In the genomic region with DNA sequence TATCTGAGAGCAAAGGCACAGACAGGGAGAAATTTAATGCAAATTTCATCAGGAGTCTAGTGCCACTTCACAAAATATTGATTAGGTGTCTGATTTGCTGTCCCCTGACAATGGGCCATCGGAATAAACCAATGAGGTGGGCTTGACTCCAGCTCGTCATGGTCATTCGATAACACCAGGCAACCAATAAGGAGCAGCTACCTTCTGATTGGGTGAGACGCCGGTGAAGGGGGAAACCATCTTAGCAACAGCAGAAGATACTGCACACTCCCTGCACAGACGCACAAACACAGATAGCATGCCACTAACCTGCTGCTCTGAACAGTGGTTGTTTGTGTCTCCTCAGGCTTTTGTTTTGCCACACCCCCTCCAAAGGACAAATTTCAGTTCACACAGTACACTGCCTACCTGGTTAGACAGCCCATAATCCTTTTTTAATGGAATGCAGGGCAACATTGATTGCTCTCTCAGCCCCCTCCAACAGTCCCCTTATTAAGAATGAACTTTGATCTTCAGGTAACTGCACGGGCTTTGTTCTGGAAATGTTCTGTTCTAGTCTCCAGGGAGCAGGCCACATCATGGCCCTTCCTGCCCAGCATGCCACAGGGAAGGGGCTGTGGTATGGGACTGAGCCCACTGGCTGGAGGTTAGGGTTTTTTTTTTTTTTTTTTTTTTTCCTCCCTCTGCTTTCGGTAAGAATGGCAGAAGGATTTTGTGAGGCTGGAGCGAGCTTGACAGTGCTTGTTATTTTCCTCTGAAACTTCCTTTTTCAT, we compare ENCODE assay signal across 7 mouse cellular contexts.
DNase-seq lines count a peak whose midpoint lies in the region; ATAC-seq and TF ChIP-seq lines count a peak whose summit lies in the region.

No protein-coding gene starts in this region.

- H3K9ac ChIP-seq in lung, postnatal 0 days (replicated peaks; ENCODE audit: low read depth) = no peak overlapping the region
- no peak overlapping the region; the same call in 1 of the 2 replicates for H3K9ac ChIP-seq in neural tube, embryonic 14.5 days (replicated peaks; ENCODE audit: low read depth, low read length)

- no peak for TF ChIP-seq EP300 in lung, postnatal 0 days (IDR thresholded peaks at IDR 0.05)

- no peaks in the 10 kb centered on the region for H3K27me3 ChIP-seq in lung, postnatal 0 days (replicated peaks; ENCODE audit: insufficient read depth, low read length)
- H3K27me3 ChIP-seq in neural tube, embryonic 14.5 days (ENCODE audit: control insufficient read depth, insufficient read depth, low read length) = no peaks in the 10 kb centered on the region

- WGBS in lung, postnatal 0 days = 58% methylated on average over 9 of the region's 9 CpGs
- WGBS in neural tube, embryonic 14.5 days = 39% methylated on average over 9 of the region's 9 CpGs

- H3K4me3 ChIP-seq in lung, postnatal 0 days (ENCODE audit: low read depth, low read length) = no peak overlapping the region
- no peak overlapping the region for H3K4me3 ChIP-seq in neural tube, embryonic 14.5 days (ENCODE audit: low read depth, low read length)

- no peaks in the 10 kb centered on the region for H3K36me3 ChIP-seq in lung, postnatal 0 days (ENCODE audit: insufficient read depth, low read length)
- H3K36me3 ChIP-seq in neural tube, embryonic 14.5 days (ENCODE audit: control insufficient read depth, insufficient read depth, low read length) = no peaks in the 10 kb centered on the region

- peak overlapping the region; percentile 75 for H3K27ac ChIP-seq in lung, postnatal 0 days (ENCODE audit: low read length)
- H3K27ac ChIP-seq in neural tube, embryonic 14.5 days (ENCODE audit: low read depth, low read length) = peak overlapping the region; percentile 92

- H3K9me3 ChIP-seq in lung, postnatal 0 days (ENCODE audit: low read length) = no peaks in the 10 kb centered on the region
- no peaks in the 10 kb centered on the region for H3K9me3 ChIP-seq in neural tube, embryonic 14.5 days (ENCODE audit: control insufficient read depth, low read length)

- peaks cover 9% of the 10 kb centered on the region; the same call in 1 of the 2 replicates for H3K4me1 ChIP-seq in lung, postnatal 0 days (ENCODE audit: insufficient read depth, low read depth, low read length)
- peaks cover 31% of the 10 kb centered on the region for H3K4me1 ChIP-seq in neural tube, embryonic 14.5 days (ENCODE audit: control insufficient read depth, insufficient read depth, low read length)

- peak overlapping the region; percentile 34; the same call in 1 of the 2 replicates for H3K4me2 ChIP-seq in lung, postnatal 0 days (replicated peaks; ENCODE audit: low read depth, low read length)
- H3K4me2 ChIP-seq in neural tube, embryonic 14.5 days (ENCODE audit: low read depth, low read length) = peak overlapping the region; percentile 4; the same call in 1 of the 2 replicates

- DNase-seq in lung, postnatal 0 days (ENCODE audit: low spot score) = no peak
- no peak for DNase-seq in lung, postnatal 10 days
- peak; percentile 72 to 86 for DNase-seq in frontal cortex, postnatal 10 days (ENCODE audit: low spot score in 2 of 2)
- peak; percentile 48 to 67 for DNase-seq in layer of hippocampus, postnatal 36 days

- TF ChIP-seq CTCF in lung, postnatal 0 days (IDR thresholded peaks at IDR 0.05) = no peak

- no peak for ATAC-seq in lung, postnatal 0 days
- ATAC-seq in neural tube, embryonic 14.5 days (ENCODE audit: low read depth) = peak; percentile 90
- ATAC-seq in megakaryocyte progenitor cell, adult 5-6 weeks (replicated peaks; ENCODE audit: poor library complexity) = no peak
- ATAC-seq in megakaryocyte, adult 5-6 weeks (ENCODE audit: poor library complexity, severe bottlenecking) = no peak

Comparison
In these comparisons a context has a peak if more than half of its experiments do, and no peak if none do; other contexts are left out.
1. DNase-seq: peak in frontal cortex, postnatal 10 days (2 of 2) and layer of hippocampus, postnatal 36 days (2 of 2); none in lung, postnatal 0 days (single experiment) and lung, postnatal 10 days (single experiment).